Mouse (Mus musculus): Measurements from ENCODE around the gene Hdac9.

DNA sequence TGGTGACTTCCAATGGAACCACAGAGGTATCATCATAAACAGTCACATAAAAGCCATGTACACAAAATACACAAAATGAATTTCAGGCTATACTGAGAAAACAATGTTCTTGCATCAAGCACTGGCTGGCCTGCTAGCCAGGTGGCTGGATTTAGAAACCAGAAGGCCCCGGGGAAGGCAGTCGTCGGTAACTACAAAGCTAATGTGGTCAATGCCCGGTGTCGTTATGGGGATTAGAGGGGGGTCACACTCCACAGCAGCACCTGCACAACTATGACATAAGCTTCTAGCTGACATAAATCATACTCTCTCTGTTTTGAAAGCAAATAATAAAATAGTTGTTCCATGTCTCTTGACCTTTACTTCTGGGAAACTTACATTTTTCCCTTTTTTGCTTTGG lies 256.9 kb downstream of the Hdac9 start:
- no peak for TF ChIP-seq POLR2A (IDR thresholded peaks at IDR 0.05; ENCODE audit: borderline replicate concordance, control insufficient read depth, low read depth, low read length)
- TF ChIP-seq CTCF (IDR thresholded peaks at IDR 0.05; ENCODE audit: control insufficient read depth, insufficient read depth, low read length), result no peak
